Mouse (Mus musculus): Measurements from ENCODE around the gene Ttyh1.

Gene Ttyh1

GRCm38 (mm10) chr7:4122783-4123182 lies 3.6 kb downstream of the Ttyh1 start:
- no peak for DNase-seq (ENCODE audit: low read depth, low spot score)

- DNase-seq (ENCODE audit: low read depth, low spot score) = peak; percentile 63
Observed at GRCm38 (mm10) chr7:4123732-4124131, 4.5 kb downstream of the Ttyh1 start.

GRCm38 (mm10) chr7:4124315-4124759 lies 5.1 kb downstream of the Ttyh1 start:
- peak; percentile 33 for DNase-seq (ENCODE audit: low read depth, low spot score)

GRCm38 (mm10) chr7:4124856-4125255 lies 5.6 kb downstream of the Ttyh1 start:
- DNase-seq (ENCODE audit: low read depth, low spot score) = no peak

GRCm38 (mm10) chr7:4125306-4125705 lies 6.1 kb downstream of the Ttyh1 start:
- DNase-seq (ENCODE audit: low read depth, low spot score) = no peak

- DNase-seq (ENCODE audit: low read depth, low spot score) = no peak
Observed at GRCm38 (mm10) chr7:4126992-4127785, 8.0 kb downstream of the Ttyh1 start.

GRCm38 (mm10) chr7:4127894-4128293 lies 8.7 kb downstream of the Ttyh1 start:
- no peak for DNase-seq (ENCODE audit: low read depth, low spot score)

GRCm38 (mm10) chr7:4128860-4129259 lies 9.7 kb downstream of the Ttyh1 start:
- no peak for DNase-seq (ENCODE audit: low read depth, low spot score)

- DNase-seq (ENCODE audit: low read depth, low spot score) = peak; percentile 77
Observed at GRCm38 (mm10) chr7:4130686-4131452, 11.7 kb downstream of the Ttyh1 start.

GRCm38 (mm10) chr7:4131964-4132363 lies 12.8 kb downstream of the Ttyh1 start:
- DNase-seq (ENCODE audit: low read depth, low spot score) = no peak

- no peak for DNase-seq (ENCODE audit: low read depth, low spot score)
Observed at GRCm38 (mm10) chr7:4132581-4132980, 13.4 kb downstream of the Ttyh1 start.

GRCm38 (mm10) chr7:4132998-4133397 lies 13.8 kb downstream of the Ttyh1 start:
- no peak for DNase-seq (ENCODE audit: low read depth, low spot score)

GRCm38 (mm10) chr7:4134911-4135310 lies 15.7 kb downstream of the Ttyh1 start:
- DNase-seq (ENCODE audit: low read depth, low spot score) = no peak

GRCm38 (mm10) chr7:4136404-4136770 lies 17.2 kb downstream of the Ttyh1 start:
- no peak for DNase-seq (ENCODE audit: low read depth, low spot score)

- DNase-seq (ENCODE audit: low read depth, low spot score) = peak; percentile 96
Observed at GRCm38 (mm10) chr7:4136771-4137531, 17.7 kb downstream of the Ttyh1 start, which contains the start of gene Leng8. Leng8 (plus strand) TSS chr7:4137039.

GRCm38 (mm10) chr7:4137746-4138145 lies 18.5 kb downstream of the Ttyh1 start:
- DNase-seq (ENCODE audit: low read depth, low spot score) = no peak

- no peak for DNase-seq (ENCODE audit: low read depth, low spot score)
Observed at GRCm38 (mm10) chr7:4138181-4138580, 19.0 kb downstream of the Ttyh1 start.

GRCm38 (mm10) chr7:4138671-4139070 lies 19.5 kb downstream of the Ttyh1 start:
- DNase-seq (ENCODE audit: low read depth, low spot score) = no peak

GRCm38 (mm10) chr7:4139391-4139790 lies 20.2 kb downstream of the Ttyh1 start:
- DNase-seq (ENCODE audit: low read depth, low spot score) = no peak

GRCm38 (mm10) chr7:4141648-4142325 lies 22.6 kb downstream of the Ttyh1 start:
- DNase-seq (ENCODE audit: low read depth, low spot score) = no peak

GRCm38 (mm10) chr7:4142796-4143445 lies 23.7 kb downstream of the Ttyh1 start:
- no peak for DNase-seq (ENCODE audit: low read depth, low spot score)

All from 3T3-L1 (cell line).